Mouse (Mus musculus) CD4-positive helper T cell, adult 2 months (primary cell): ENCODE measurements around the gene Atf7ip.
A peak's percentile ranks its signal among the peaks of the same experiment; 100 is the strongest.

Experiments used
- DNase-seq: peaks from one replicate; pipeline ENCODE4 v3.0.0-alpha.2; 2012; ENCODE audit warnings: low read depth, missing footprints, low spot score

Gene Atf7ip

GRCm38 (mm10) chr6:136551550-136552109 lies 45.7 kb downstream of the Atf7ip start:
- no peak for DNase-seq

- DNase-seq: peak; percentile 21
Observed at GRCm38 (mm10) chr6:136553156-136553555, 47.2 kb downstream of the Atf7ip start.

GRCm38 (mm10) chr6:136553767-136554569 lies 48.0 kb downstream of the Atf7ip start:
- peak; percentile 91 for DNase-seq

GRCm38 (mm10) chr6:136554774-136555522 lies 49.0 kb downstream of the Atf7ip start:
- peak; percentile 88 for DNase-seq

- DNase-seq: peak; percentile 85
Observed at GRCm38 (mm10) chr6:136555523-136555915, 49.6 kb downstream of the Atf7ip start.

GRCm38 (mm10) chr6:136558288-136559005 lies 52.5 kb downstream of the Atf7ip start:
- DNase-seq: no peak

GRCm38 (mm10) chr6:136566002-136566401 lies 60.0 kb downstream of the Atf7ip start:
- DNase-seq: no peak

- no peak for DNase-seq
Observed at GRCm38 (mm10) chr6:136590739-136591138, 84.8 kb downstream of the Atf7ip start.

GRCm38 (mm10) chr6:136594541-136594940 lies 88.6 kb downstream of the Atf7ip start:
- DNase-seq: no peak

GRCm38 (mm10) chr6:136602601-136603000 lies 96.6 kb downstream of the Atf7ip start:
- no peak for DNase-seq

- no peak for DNase-seq
Observed at GRCm38 (mm10) chr6:136611351-136612215, 105.6 kb downstream of the Atf7ip start.

- DNase-seq: no peak
Observed at GRCm38 (mm10) chr6:136612312-136612711, 106.3 kb downstream of the Atf7ip start.

GRCm38 (mm10) chr6:136614156-136614555 lies 108.2 kb downstream of the Atf7ip start:
- no peak for DNase-seq

- DNase-seq: peak; percentile 76
Observed at GRCm38 (mm10) chr6:136620361-136621139, 114.6 kb downstream of the Atf7ip start.

- DNase-seq: no peak
Observed at GRCm38 (mm10) chr6:136625421-136625820, 119.5 kb downstream of the Atf7ip start.

- DNase-seq: no peak
Observed at GRCm38 (mm10) chr6:136629639-136630038, 123.7 kb downstream of the Atf7ip start.

- no peak for DNase-seq
Observed at GRCm38 (mm10) chr6:136631519-136631918, 125.6 kb downstream of the Atf7ip start.

GRCm38 (mm10) chr6:136631945-136632534 lies 126.1 kb downstream of the Atf7ip start:
- no peak for DNase-seq

GRCm38 (mm10) chr6:136633154-136633553 lies 127.2 kb downstream of the Atf7ip start:
- DNase-seq: no peak

- DNase-seq: no peak
Observed at GRCm38 (mm10) chr6:136633719-136634118, 127.8 kb downstream of the Atf7ip start.
